Mouse (Mus musculus): ENCODE measurements around the gene Hist1h2aa. TPM values are rescaled to one million over a fixed set of nuclear protein-coding genes. Genes with fewer than 3 reads are reported as not detected.
A peak's percentile ranks its signal among the peaks of the same experiment; 100 is the strongest.

The Hist1h2aa gene
- total RNA-seq, 2 experiments from 2014 or later: not detected

DNA sequence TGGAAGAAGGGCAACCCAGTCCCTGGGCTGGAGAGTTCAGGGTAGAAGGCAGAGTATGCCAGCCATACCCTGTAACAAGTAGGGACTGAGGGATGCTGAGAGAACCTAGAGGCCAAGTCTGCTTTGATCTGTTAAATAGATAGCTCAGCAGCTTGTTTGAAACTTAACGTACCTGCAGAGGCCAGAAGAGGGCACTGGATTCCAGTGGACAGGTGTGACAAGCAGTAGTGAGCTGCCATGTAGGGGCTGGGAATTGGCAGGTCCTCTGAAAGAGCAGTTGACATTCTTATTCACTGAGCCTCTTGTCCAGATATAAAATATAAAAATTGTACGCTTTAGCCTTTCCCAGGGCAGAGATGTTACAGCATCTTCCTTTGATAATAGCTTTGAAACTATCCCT is 8.6 kb downstream of the Hist1h2aa start:
- no peak for DNase-seq (ENCODE audit: low spot score in 2 of 2)

DNA sequence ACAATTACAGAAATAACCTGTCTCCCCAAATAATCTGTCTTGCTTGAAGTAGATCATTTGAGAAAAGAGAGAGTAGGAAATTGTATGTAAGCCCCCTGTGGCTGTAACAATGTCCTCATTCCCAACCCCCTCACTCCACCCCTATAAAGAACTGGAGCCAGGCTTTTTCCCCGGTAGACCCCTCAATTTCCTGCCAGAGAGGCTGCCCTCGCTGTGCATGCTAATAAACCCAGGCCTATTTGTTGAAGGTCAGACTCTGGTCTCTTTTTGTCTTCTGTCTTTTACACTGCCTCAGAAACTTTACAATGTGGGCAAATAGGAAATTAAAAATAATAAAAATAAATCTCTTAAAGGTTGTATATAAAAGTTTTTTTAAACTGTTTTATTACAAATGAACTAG is 12.0 kb downstream of the Hist1h2aa start:
- no peak for DNase-seq (ENCODE audit: low spot score in 2 of 2)

DNA sequence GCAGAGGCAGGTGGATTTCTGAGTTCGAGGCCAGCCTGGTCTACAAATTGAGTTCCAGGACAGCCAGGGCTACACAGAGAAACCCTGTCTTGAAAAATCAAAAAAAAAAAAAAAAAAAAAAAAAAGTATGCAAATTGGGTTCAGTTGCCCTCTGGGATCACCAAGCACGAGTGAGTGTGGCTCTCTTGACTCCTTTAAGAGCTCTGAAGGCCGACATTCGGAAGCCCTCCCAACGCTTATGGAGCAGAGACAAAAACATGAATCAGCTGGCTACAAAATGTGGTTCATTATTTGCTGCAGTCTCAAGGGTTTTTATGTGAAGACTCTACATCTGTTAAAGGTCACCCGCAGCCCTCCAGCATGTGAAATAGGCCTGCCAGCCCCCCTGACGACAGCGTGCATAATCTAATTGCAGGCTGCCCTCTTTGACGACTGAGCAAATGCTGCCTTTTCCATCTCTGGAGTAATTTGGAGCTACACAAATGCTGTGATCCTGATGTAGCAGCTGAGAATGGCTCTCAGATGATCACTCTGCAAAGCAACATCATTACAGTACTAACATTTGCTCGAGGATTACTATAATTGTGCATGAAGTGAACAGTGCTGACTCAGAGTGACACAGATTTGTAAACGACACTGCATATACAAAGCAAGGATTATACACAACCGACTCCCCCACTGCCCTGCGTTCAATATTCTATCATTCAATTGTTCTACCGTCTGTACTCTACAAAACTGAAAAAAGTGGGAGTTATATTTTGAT is 15.4 kb downstream of the Hist1h2aa start:
- no peak for DNase-seq (ENCODE audit: low spot score in 2 of 2)

DNA sequence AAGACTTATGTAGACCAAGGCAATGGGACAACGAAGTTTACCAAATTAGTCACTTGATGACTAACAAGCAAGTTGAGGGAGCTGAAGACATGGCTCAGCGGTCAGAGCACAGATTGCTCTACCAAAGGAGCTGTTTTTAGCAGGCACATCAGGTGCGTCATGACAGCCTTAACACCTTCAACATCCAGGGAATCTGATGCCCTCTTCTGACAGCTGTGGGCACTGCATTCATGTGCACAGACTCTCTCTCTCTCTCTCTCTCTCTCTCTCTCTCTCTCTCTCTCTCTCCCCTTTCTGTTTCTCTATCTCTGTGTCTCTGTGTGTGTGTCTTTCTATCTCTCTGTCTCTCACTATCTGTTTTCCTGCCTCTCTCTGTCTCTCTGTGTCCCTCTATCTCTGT is 16.7 kb downstream of the Hist1h2aa start:
- DNase-seq (ENCODE audit: low spot score in 2 of 2): peak; percentile 42

DNA sequence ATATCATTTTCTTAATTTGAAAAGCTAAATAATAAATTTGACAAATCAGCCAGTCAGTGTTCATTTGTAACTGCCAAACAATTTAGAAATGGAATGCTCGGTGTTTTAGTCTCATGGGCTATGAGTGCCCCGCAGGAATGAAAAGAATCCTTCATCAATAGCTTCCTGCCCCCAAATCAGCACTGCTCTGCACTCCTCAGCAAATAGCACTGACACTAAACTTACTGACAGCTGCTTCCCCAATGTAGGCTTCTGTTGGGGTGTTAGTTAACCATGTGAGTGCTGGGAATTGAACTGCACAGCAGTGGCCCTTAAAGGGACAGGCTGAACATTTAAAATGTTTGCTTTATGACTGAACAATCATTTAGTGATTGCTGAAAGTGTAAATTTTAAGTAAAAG is 25.5 kb downstream of the Hist1h2aa start:
- no peak for DNase-seq (ENCODE audit: low spot score in 2 of 2)

DNA sequence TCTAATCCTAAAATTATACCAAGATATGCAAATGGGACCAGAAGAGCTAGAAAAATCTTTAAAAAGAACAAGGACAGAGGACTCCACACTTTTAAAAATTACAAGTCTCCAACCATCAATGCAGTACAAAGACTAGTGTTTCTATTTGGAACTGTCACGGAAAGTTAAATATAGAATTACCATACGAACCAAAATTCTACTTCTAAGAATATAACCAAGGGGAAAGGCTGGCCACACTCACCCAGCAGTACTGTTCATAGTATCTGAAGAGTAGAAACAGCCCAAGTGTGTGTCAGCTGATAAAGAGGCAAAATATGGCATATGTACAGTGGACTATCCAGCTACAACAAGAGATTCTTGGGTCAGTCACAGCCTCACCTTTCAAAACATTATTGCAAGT is 30.6 kb downstream of the Hist1h2aa start:
- DNase-seq (ENCODE audit: low spot score in 2 of 2): no peak

DNA sequence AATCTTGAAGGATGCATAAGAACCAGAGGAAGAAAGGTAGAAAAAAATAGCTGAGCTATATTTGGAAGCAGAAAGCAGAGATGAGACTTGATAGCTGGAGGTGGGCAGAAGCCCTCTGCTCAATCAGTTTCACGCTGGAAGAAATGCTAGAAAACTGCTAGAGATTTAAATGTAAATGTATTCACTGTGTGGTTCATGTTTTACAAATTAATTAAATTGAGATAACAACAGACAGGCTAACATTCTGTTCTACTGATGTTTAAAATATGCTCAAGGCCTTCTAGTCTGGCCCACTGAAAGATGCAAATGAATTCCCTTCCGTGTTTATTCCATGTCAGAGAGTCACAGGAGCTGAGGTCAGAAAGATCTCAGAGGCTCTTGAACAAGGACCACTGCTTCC is 37.6 kb downstream of the Hist1h2aa start:
- DNase-seq (ENCODE audit: low spot score in 2 of 2): no peak

DNA sequence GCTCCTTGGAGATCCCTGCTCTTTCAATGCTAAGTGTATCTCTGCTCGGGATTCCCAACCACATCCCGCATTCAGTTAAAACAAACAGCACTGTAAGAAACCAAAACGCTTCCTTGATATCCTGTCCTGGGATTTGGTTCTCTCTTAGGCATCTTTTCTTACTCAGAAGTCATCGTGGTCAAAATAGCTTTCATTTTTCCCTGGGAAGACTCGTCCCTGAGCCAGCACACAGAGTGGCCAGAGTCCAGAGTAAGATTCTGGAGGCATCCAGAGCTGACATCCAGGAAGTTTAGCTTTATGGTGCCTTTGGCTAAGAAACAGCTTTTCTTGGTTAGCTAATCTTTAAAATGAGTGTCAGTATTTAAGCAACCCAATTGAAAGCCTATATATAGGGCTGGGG is 38.0 kb downstream of the Hist1h2aa start:
- DNase-seq (ENCODE audit: low spot score in 2 of 2): no peak

Small RNAs within 50 kb of the gene (microRNA-seq; reads per million reads assigned to microRNA genes)
- 0 reads per million in 2 experiments for gene Gm44344 (ENCODE audit: borderline number of aligned reads in 2 of 2)

Other genes with a start within 250 kb of the Hist1h2aa start
- not detected for gene Hist1h1t, start 238.6 kb upstream of the Hist1h2aa start, total RNA-seq (2021)
- gene Hist1h4c, start 236.0 kb upstream of the Hist1h2aa start, total RNA-seq (2021): 10 to 100 TPM; 79.0 to 94.6 TPM
- 10 to 100 TPM; 33.3 to 45.6 TPM for gene Hfe, start 223.6 kb upstream of the Hist1h2aa start, total RNA-seq (2021)
- gene Hist1h1c, start 195.7 kb upstream of the Hist1h2aa start, total RNA-seq (2021): 100 to 1,000 TPM; 157 to 187 TPM
- 1 to 10 TPM; 4.6 to 5.4 TPM for gene Hist1h3c, start 188.9 kb upstream of the Hist1h2aa start, total RNA-seq (2021)
- 10 to 100 TPM; 16.2 to 17.9 TPM for gene Hist1h2bb, start 187.7 kb upstream of the Hist1h2aa start, total RNA-seq (2021)
- 10 to 100 TPM; 19.4 to 19.5 TPM for gene Hist1h2ab, start 183.3 kb upstream of the Hist1h2aa start, total RNA-seq (2021)
- gene Hist1h3b, start 182.2 kb upstream of the Hist1h2aa start, total RNA-seq (2021): 10 to 100 TPM; 16.4 to 23.4 TPM
- gene Hist1h4b, start 177.4 kb upstream of the Hist1h2aa start, total RNA-seq (2021): 10 to 100 TPM; 61.2 to 90.4 TPM
- gene Hist1h4a, start 173.2 kb upstream of the Hist1h2aa start, total RNA-seq (2021): 10 to 100 TPM; 21.6 to 23.4 TPM
- 10 to 100 TPM; 18.1 to 28.1 TPM for gene Hist1h3a, start 172.1 kb upstream of the Hist1h2aa start, total RNA-seq (2021)
- 10 to 100 TPM in 1 of 2 experiments, 1 to 10 TPM in 1; 7.1 to 14.2 TPM for gene Hist1h1a, start 170.8 kb upstream of the Hist1h2aa start, total RNA-seq (2021)
- gene Trim38, start 164.5 kb upstream of the Hist1h2aa start, total RNA-seq (2021): not detected
- gene Slc17a2, start 127.5 kb upstream of the Hist1h2aa start, total RNA-seq (2021): not detected
- gene Slc17a3, start 95.0 kb upstream of the Hist1h2aa start, total RNA-seq (2021): under 1 TPM; 0.16 to 0.86 TPM
- not detected for gene Slc17a1, start 66.7 kb upstream of the Hist1h2aa start, total RNA-seq (2021)
- under 1 TPM in 1 of 2 experiments, not detected in 1; 0.53 TPM for gene Slc17a4, start 19.5 kb upstream of the Hist1h2aa start, total RNA-seq (2021)
- gene Hist1h2ba, start 306 bp upstream of the Hist1h2aa start, total RNA-seq (2021): not detected
- gene Scgn, start 56.8 kb downstream of the Hist1h2aa start, total RNA-seq (2021): 1 to 10 TPM; 2.6 to 3.3 TPM

All from adrenal gland, adult 18-20 months (tissue).